Mouse (Mus musculus): Measurements from ENCODE around the gene Slc6a9. TPM values are rescaled to one million over a fixed set of nuclear protein-coding genes. Genes with fewer than 3 reads are reported as not detected.

Slc6a9 gene
- total RNA-seq (2021), result 1 to 10 TPM; 5.0 to 6.8 TPM
- long read RNA-seq, experiment 1, partial matches to known transcripts, result 0 of 4 reads
- long read RNA-seq, experiment 1, other reads (novel, unspliced or antisense), result 4 of 4 reads
- long read RNA-seq, experiment 2, transcript Slc6a9-201 (14 exons, 3,479 nt), result major isoform, 5 of 11 reads
- long read RNA-seq, experiment 2, partial matches to known transcripts, result 6 of 11 reads
- long read RNA-seq, experiment 2, other reads (novel, unspliced or antisense), result 0 of 11 reads

GRCm38 (mm10) chr4:117834457-117834844 lies at the start of gene Slc6a9:
Slc6a9 (plus strand) TSS chr4:117834506.
- DNase-seq, result no peak

- no peak for DNase-seq
These were observed 47.3 kb upstream of the Slc6a9 start for GRCm38 (mm10) chr4:117786963-117787362.

GRCm38 (mm10) chr4:117788308-117788707 lies 46.0 kb upstream of the Slc6a9 start:
- DNase-seq, result no peak

GRCm38 (mm10) chr4:117799904-117800303 lies 34.4 kb upstream of the Slc6a9 start:
- no peak for DNase-seq

- no peak for DNase-seq
These were observed 27.3 kb upstream of the Slc6a9 start for GRCm38 (mm10) chr4:117806992-117807391.

GRCm38 (mm10) chr4:117810933-117811332 lies 23.4 kb upstream of the Slc6a9 start:
- no peak for DNase-seq

GRCm38 (mm10) chr4:117813591-117814192 lies 20.6 kb upstream of the Slc6a9 start:
- DNase-seq, result no peak

GRCm38 (mm10) chr4:117814333-117814732 lies 20.0 kb upstream of the Slc6a9 start:
- no peak for DNase-seq

GRCm38 (mm10) chr4:117816776-117817175 lies 17.5 kb upstream of the Slc6a9 start:
- no peak for DNase-seq

- DNase-seq, result no peak
These were observed 16.3 kb upstream of the Slc6a9 start for GRCm38 (mm10) chr4:117818032-117818431.

- no peak for DNase-seq
These were observed 5.6 kb upstream of the Slc6a9 start for GRCm38 (mm10) chr4:117828572-117829145.

- DNase-seq, result peak; percentile 51
These were observed 4.8 kb upstream of the Slc6a9 start for GRCm38 (mm10) chr4:117829260-117830123.

GRCm38 (mm10) chr4:117830124-117830551 lies 4.2 kb upstream of the Slc6a9 start:
- peak; percentile 74 for DNase-seq

- DNase-seq, result no peak
These were observed 3.5 kb upstream of the Slc6a9 start for GRCm38 (mm10) chr4:117830801-117831200.

GRCm38 (mm10) chr4:117831499-117831898 lies 2.8 kb upstream of the Slc6a9 start:
- DNase-seq, result no peak

GRCm38 (mm10) chr4:117831920-117832691 lies 2.2 kb upstream of the Slc6a9 start:
- DNase-seq, result no peak

GRCm38 (mm10) chr4:117834845-117835530 lies 682 bp downstream of the Slc6a9 start:
- peak; percentile 75 for DNase-seq

GRCm38 (mm10) chr4:117835531-117836111 lies 1.3 kb downstream of the Slc6a9 start:
- no peak for DNase-seq

GRCm38 (mm10) chr4:117836204-117836767 lies 2.0 kb downstream of the Slc6a9 start:
- peak; percentile 89 for DNase-seq

GRCm38 (mm10) chr4:117837271-117837670 lies 3.0 kb downstream of the Slc6a9 start:
- no peak for DNase-seq
